Mouse (Mus musculus): ENCODE data around the gene Gm4724. TPM values are rescaled to one million over a fixed set of nuclear protein-coding genes. Genes with fewer than 3 reads are reported as not detected.
"Not testable (repeated sequence)": the region's sequence is repeated elsewhere in the genome, so short reads cannot be mapped to it uniquely, and the experiment has no call there.

The Gm4724 gene
- polyA plus RNA-seq (2017; shearing (Covaris generic)): 10 to 100 TPM in 1 of 2 experiments, 1 to 10 TPM in 1; 7.9 to 15.8 TPM

GRCm38 (mm10) chr2:175435707-175436106, at the start of gene Gm4724:
TSS of gene Gm4724 (minus strand) at chr2:175435807.
- not testable (repeated sequence) for ATAC-seq

- not testable (repeated sequence) for ATAC-seq
Measured at GRCm38 (mm10) chr2:175469685-175470084, 34.1 kb upstream of the Gm4724 start, which contains the start of gene Zfp965. TSS of gene Zfp965 (plus strand) at chr2:175469985.

Other genes starting within 250 kb of the Gm4724 start
- gene Gm14391, start 228.9 kb downstream of the Gm4724 start, polyA plus RNA-seq (2017; shearing (Covaris generic)): 1 to 10 TPM; 4.3 to 4.6 TPM
- 1 to 10 TPM in 1 of 2 experiments, not detected in 1; 2.8 TPM for gene Gm14440, start 160.7 kb downstream of the Gm4724 start, polyA plus RNA-seq (2017; shearing (Covaris generic))
- gene Gm4631, start 97.6 kb downstream of the Gm4724 start, polyA plus RNA-seq (2017; shearing (Covaris generic)): 10 to 100 TPM; 10.5 to 16.6 TPM
- gene Zfp968, start 63.4 kb downstream of the Gm4724 start, polyA plus RNA-seq (2017; shearing (Covaris generic)): 1 to 10 TPM; 1.4 to 2.9 TPM
- 1 to 10 TPM; 3.6 to 8.4 TPM for gene Zfp965, start 34.2 kb upstream of the Gm4724 start, polyA plus RNA-seq (2017; shearing (Covaris generic))
- 10 to 100 TPM in 1 of 2 experiments, not detected in 1; 10.2 TPM for gene Gm11007, start 208.2 kb upstream of the Gm4724 start, polyA plus RNA-seq (2017; shearing (Covaris generic))